Mouse (Mus musculus): ENCODE results near the gene Daam2. TPM values are rescaled to one million over a fixed set of nuclear protein-coding genes. Genes with fewer than 3 reads are reported as not detected.

The Daam2 gene
- polyA plus RNA-seq, 1 experiment from 2014 or later: 2.6 TPM

GRCm38 (mm10) chr17:49544561-49544960, 19.6 kb downstream of the Daam2 start:
- Histone ChIP-seq H3K36me3 (ENCODE audit: control insufficient read depth, insufficient read depth, low read length) (no peaks in the 10 kb centered on the region), H3K9ac (ENCODE audit: low read depth, low read length) (no peak overlapping the region), H3K4me1 (replicated peaks; ENCODE audit: control insufficient read depth, insufficient read depth, low read length) (peaks cover 4% of the 10 kb centered on the region; the same call in 1 of the 2 replicates), H3K27ac (ENCODE audit: low read depth, low read length) (no peak overlapping the region), H3K27me3 (replicated peaks; ENCODE audit: control insufficient read depth, insufficient read depth, low read length) (no peaks in the 10 kb centered on the region), H3K4me3 (ENCODE audit: low read depth, low read length) (no peak overlapping the region), H3K4me2 (no peak overlapping the region), H3K9me3 (ENCODE audit: control insufficient read depth, low read length) (no peaks in the 10 kb centered on the region)
- DNase-seq (ENCODE audit: low spot score) (no peak), ATAC-seq (replicated peaks; ENCODE audit: low FRiP score) (no peak)
- 75% methylated on average over 2 of the region's 2 CpGs for WGBS

DNA sequence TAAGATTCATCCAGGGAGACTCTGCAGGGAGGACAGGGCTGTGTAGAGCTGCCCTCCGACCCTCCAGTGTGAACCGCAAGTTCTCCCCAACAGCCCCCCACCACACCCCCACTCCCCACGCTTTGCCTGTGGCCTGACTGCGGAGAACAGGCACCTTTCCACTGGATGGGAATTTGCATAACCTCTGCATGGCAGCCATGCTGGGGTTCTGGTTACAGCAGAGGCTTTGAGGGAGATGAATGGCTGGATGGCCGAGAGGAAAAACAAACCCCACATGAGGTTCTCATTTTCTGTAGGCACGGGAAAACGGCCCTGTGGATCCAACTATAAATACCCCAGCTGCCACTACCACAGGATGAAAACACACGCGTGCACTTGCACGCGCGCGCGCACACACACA, 23.4 kb downstream of the Daam2 start:
- no peaks in the 10 kb centered on the region for H3K9me3 ChIP-seq (ENCODE audit: control insufficient read depth, low read length)
- H3K4me1 ChIP-seq (replicated peaks; ENCODE audit: control insufficient read depth, insufficient read depth, low read length): no peaks in the 10 kb centered on the region
- 74% methylated on average over 14 of the region's 14 CpGs for WGBS
- no peaks in the 10 kb centered on the region for H3K27me3 ChIP-seq (replicated peaks; ENCODE audit: control insufficient read depth, insufficient read depth, low read length)
- ATAC-seq (replicated peaks; ENCODE audit: low FRiP score) (no peak), DNase-seq (ENCODE audit: low spot score) (no peak)
- no peak overlapping the region for H3K27ac ChIP-seq (ENCODE audit: low read depth, low read length)
- H3K36me3 ChIP-seq (ENCODE audit: control insufficient read depth, insufficient read depth, low read length): no peaks in the 10 kb centered on the region
- H3K4me3 ChIP-seq (ENCODE audit: low read depth, low read length): no peak overlapping the region
- no peak overlapping the region for H3K9ac ChIP-seq (ENCODE audit: low read depth, low read length)
- H3K4me2 ChIP-seq: no peak overlapping the region

DNA sequence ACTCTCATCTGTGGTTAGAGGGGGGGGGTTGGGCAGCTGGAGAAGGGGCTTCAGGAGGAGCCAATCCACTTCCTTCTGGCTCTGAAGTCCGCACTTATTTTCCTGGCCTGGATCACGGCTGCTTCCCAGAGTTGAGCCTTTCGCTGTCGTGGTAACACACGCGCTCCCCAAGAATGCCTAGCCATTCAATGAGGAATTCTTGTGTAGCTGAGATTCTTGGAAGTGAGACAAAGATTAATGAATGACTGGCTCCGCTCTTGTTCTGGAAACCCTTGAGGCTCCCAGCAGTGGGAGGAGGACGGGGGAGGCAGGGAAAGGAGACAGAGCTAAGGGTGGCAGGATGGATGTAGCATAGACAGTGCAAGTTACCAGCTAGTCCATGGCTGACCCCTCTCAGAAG, 24.9 kb downstream of the Daam2 start:
- 47% methylated on average over 8 of the region's 8 CpGs for WGBS
- Histone ChIP-seq H3K9me3 (ENCODE audit: control insufficient read depth, low read length) (no peaks in the 10 kb centered on the region), H3K4me2 (no peak overlapping the region), H3K4me1 (replicated peaks; ENCODE audit: control insufficient read depth, insufficient read depth, low read length) (no peaks in the 10 kb centered on the region), H3K36me3 (ENCODE audit: control insufficient read depth, insufficient read depth, low read length) (no peaks in the 10 kb centered on the region), H3K4me3 (ENCODE audit: low read depth, low read length) (no peak overlapping the region), H3K27ac (ENCODE audit: low read depth, low read length) (no peak overlapping the region), H3K27me3 (replicated peaks; ENCODE audit: control insufficient read depth, insufficient read depth, low read length) (no peaks in the 10 kb centered on the region), H3K9ac (ENCODE audit: low read depth, low read length) (no peak overlapping the region)
- no peak for DNase-seq (ENCODE audit: low spot score)
- ATAC-seq (replicated peaks; ENCODE audit: low FRiP score): no peak

DNA sequence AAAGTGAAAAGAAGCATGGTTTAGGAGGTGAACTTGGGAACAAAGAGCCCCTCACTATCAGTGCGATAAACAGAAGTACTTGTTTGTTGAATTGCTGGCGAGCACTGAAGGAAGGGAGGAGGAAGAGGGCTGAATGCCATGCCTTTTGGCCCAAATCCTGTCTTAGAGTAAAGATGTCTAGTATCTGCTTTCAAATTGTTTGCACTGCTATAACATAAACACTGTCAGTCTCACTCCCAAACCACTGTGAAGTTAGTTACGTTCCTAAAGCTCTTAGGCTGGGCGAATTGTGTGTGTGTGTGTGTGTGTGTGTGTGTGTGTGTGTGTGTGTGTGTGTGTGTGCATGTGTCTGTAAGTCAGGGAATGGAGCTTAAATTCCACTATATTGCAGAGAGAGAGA, 28.6 kb downstream of the Daam2 start:
- no peaks in the 10 kb centered on the region for H3K27me3 ChIP-seq (replicated peaks; ENCODE audit: control insufficient read depth, insufficient read depth, low read length)
- no peak overlapping the region for H3K4me2 ChIP-seq
- 65% methylated on average over 4 of the region's 4 CpGs for WGBS

GRCm38 (mm10) chr17:49534267-49534719, 29.9 kb downstream of the Daam2 start:
- Histone ChIP-seq H3K4me3 (ENCODE audit: low read depth, low read length) (no peak overlapping the region), H3K4me1 (replicated peaks; ENCODE audit: control insufficient read depth, insufficient read depth, low read length) (no peaks in the 10 kb centered on the region), H3K9ac (ENCODE audit: low read depth, low read length) (no peak overlapping the region), H3K27me3 (replicated peaks; ENCODE audit: control insufficient read depth, insufficient read depth, low read length) (no peaks in the 10 kb centered on the region), H3K36me3 (ENCODE audit: control insufficient read depth, insufficient read depth, low read length) (no peaks in the 10 kb centered on the region), H3K27ac (ENCODE audit: low read depth, low read length) (no peak overlapping the region), H3K9me3 (ENCODE audit: control insufficient read depth, low read length) (no peaks in the 10 kb centered on the region), H3K4me2 (no peak overlapping the region)
- DNase-seq (ENCODE audit: low spot score) (no peak), ATAC-seq (replicated peaks; ENCODE audit: low FRiP score) (no peak)
- WGBS: 59% methylated on average over 9 of the region's 9 CpGs

More for the DNA sequence above, 28.6 kb downstream of the Daam2 start:
- Histone ChIP-seq H3K9ac (ENCODE audit: low read depth, low read length) (no peak overlapping the region), H3K4me3 (ENCODE audit: low read depth, low read length) (no peak overlapping the region), H3K9me3 (ENCODE audit: control insufficient read depth, low read length) (no peaks in the 10 kb centered on the region), H3K36me3 (ENCODE audit: control insufficient read depth, insufficient read depth, low read length) (no peaks in the 10 kb centered on the region), H3K27ac (ENCODE audit: low read depth, low read length) (no peak overlapping the region), H3K4me1 (replicated peaks; ENCODE audit: control insufficient read depth, insufficient read depth, low read length) (no peaks in the 10 kb centered on the region)
- ATAC-seq (replicated peaks; ENCODE audit: low FRiP score) (no peak), DNase-seq (ENCODE audit: low spot score) (no peak)

DNA sequence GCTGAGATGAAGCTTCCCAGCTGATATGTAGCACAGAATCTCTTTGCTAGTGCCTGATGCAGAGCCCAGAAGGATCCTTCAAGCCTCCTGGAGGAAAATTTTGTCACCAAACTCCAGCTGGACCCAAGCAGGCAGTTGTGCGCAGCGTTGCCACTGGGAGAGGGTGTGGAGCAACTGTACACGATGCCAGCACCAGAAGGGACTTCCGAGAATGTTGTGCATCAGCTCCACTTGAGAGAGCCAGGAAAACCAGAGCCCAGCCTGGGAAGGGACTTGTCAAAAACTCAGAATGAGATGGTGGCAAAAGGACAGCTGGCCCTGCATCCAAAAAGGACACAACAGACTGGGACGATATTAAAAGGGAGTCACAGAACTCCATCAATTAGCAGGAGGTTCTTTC, 32.5 kb downstream of the Daam2 start:
- H3K27me3 ChIP-seq (replicated peaks; ENCODE audit: control insufficient read depth, insufficient read depth, low read length): no peaks in the 10 kb centered on the region
- 85% methylated on average over 5 of the region's 5 CpGs for WGBS
- H3K27ac ChIP-seq (ENCODE audit: low read depth, low read length): no peak overlapping the region
- H3K4me3 ChIP-seq (ENCODE audit: low read depth, low read length): no peak overlapping the region
- no peak overlapping the region for H3K4me2 ChIP-seq
- no peaks in the 10 kb centered on the region for H3K9me3 ChIP-seq (ENCODE audit: control insufficient read depth, low read length)
- no peak for DNase-seq (ENCODE audit: low spot score)
- no peak for ATAC-seq (replicated peaks; ENCODE audit: low FRiP score)
- H3K4me1 ChIP-seq (replicated peaks; ENCODE audit: control insufficient read depth, insufficient read depth, low read length): no peaks in the 10 kb centered on the region
- H3K36me3 ChIP-seq (ENCODE audit: control insufficient read depth, insufficient read depth, low read length): no peaks in the 10 kb centered on the region
- no peak overlapping the region for H3K9ac ChIP-seq (ENCODE audit: low read depth, low read length)

DNA sequence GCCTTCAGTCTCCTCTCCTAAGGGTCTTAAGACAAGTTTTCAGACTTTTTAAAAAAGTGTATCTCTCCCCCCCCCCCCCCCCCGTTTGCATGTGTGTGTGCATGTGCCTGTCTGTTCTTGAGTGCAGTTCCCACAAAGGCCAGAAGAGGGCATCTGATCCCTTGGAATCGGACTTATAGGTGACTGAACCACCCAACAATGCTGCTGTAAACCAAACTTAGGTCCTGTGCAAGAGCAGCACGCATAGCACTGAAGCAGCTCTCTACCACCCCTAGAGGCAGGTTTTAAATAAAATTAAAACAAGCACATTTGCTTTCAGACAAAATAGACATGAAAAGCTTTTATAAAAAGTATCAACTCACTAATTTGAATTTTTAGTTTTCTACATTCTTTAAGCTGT, 33.9 kb downstream of the Daam2 start:
- ATAC-seq (replicated peaks; ENCODE audit: low FRiP score) (no peak), DNase-seq (ENCODE audit: low spot score) (no peak)
- no peaks in the 10 kb centered on the region for H3K36me3 ChIP-seq (ENCODE audit: control insufficient read depth, insufficient read depth, low read length)
- WGBS: 18% methylated on average over 3 of the region's 3 CpGs
- no peak overlapping the region for H3K4me2 ChIP-seq
- no peaks in the 10 kb centered on the region for H3K4me1 ChIP-seq (replicated peaks; ENCODE audit: control insufficient read depth, insufficient read depth, low read length)
- no peaks in the 10 kb centered on the region for H3K9me3 ChIP-seq (ENCODE audit: control insufficient read depth, low read length)
- H3K9ac ChIP-seq (ENCODE audit: low read depth, low read length): no peak overlapping the region
- H3K27me3 ChIP-seq (replicated peaks; ENCODE audit: control insufficient read depth, insufficient read depth, low read length): no peaks in the 10 kb centered on the region
- no peak overlapping the region for H3K4me3 ChIP-seq (ENCODE audit: low read depth, low read length)
- no peak overlapping the region for H3K27ac ChIP-seq (ENCODE audit: low read depth, low read length)

- 47% methylated on average over 7 of the region's 7 CpGs for WGBS
- Histone ChIP-seq H3K9ac (ENCODE audit: low read depth, low read length) (no peak overlapping the region), H3K36me3 (ENCODE audit: control insufficient read depth, insufficient read depth, low read length) (no peaks in the 10 kb centered on the region), H3K27ac (ENCODE audit: low read depth, low read length) (no peak overlapping the region), H3K4me3 (ENCODE audit: low read depth, low read length) (no peak overlapping the region), H3K9me3 (ENCODE audit: control insufficient read depth, low read length) (no peaks in the 10 kb centered on the region), H3K4me1 (replicated peaks; ENCODE audit: control insufficient read depth, insufficient read depth, low read length) (no peaks in the 10 kb centered on the region), H3K27me3 (replicated peaks; ENCODE audit: control insufficient read depth, insufficient read depth, low read length) (no peaks in the 10 kb centered on the region), H3K4me2 (no peak overlapping the region)
- ATAC-seq (replicated peaks; ENCODE audit: low FRiP score) (no peak), DNase-seq (ENCODE audit: low spot score) (no peak)
Observed at GRCm38 (mm10) chr17:49528503-49529205, 35.5 kb downstream of the Daam2 start.

DNA sequence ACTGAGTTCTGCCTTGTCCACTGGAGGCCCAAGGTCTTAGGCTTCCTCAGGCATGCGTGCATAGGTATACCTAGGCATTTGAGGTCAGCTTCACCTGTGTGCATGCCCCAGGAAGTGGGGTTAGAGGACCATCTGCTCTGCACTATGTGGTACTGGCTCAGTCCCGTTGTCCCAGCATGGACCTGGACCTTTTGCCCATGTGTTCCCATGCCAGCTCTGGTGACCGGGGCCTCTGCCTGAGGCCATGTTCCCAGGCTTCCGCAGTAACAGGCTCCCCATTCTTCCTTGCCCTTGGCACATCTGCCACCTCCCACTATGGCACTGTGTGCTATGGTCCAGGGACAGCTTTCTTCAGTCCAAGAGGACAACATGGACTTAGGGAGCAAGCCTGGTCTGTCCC, 36.1 kb downstream of the Daam2 start:
- H3K4me3 ChIP-seq (ENCODE audit: low read depth, low read length): no peak overlapping the region
- H3K4me2 ChIP-seq: no peak overlapping the region
- ATAC-seq (replicated peaks; ENCODE audit: low FRiP score): no peak
- H3K36me3 ChIP-seq (ENCODE audit: control insufficient read depth, insufficient read depth, low read length): no peaks in the 10 kb centered on the region
- DNase-seq (ENCODE audit: low spot score): no peak
- no peak overlapping the region for H3K27ac ChIP-seq (ENCODE audit: low read depth, low read length)
- H3K9me3 ChIP-seq (ENCODE audit: control insufficient read depth, low read length): no peaks in the 10 kb centered on the region
- H3K9ac ChIP-seq (ENCODE audit: low read depth, low read length): no peak overlapping the region
- 90% methylated on average over 4 of the region's 4 CpGs for WGBS
- H3K27me3 ChIP-seq (replicated peaks; ENCODE audit: control insufficient read depth, insufficient read depth, low read length): no peaks in the 10 kb centered on the region
- no peaks in the 10 kb centered on the region for H3K4me1 ChIP-seq (replicated peaks; ENCODE audit: control insufficient read depth, insufficient read depth, low read length)

Measured in liver, embryonic 11.5 days (tissue).